Mouse (Mus musculus) MEL (cell line): ENCODE measurements around the gene Ift52. TPM values are rescaled to one million over a fixed set of nuclear protein-coding genes. Genes with fewer than 3 reads are reported as not detected.

Experiments
- DNase-seq: peaks from one replicate; pipeline ENCODE4 v3.0.0; 2011; ENCODE audit warnings: low read depth, low spot score
- H3K27ac ChIP-seq: 2 replicates; pipeline ENCODE4 v1.5.1; 2012; ENCODE audit warnings: low read depth, mild to moderate bottlenecking, control low read depth, low read length, moderate library complexity; ENCODE audit not compliant: control insufficient read depth
- H3K27me3 ChIP-seq, 2 experiments: fragments of 150-350 bp in 1 of 2; sonication (generic) in 1 of 2; 2 replicates each; pipeline ENCODE4 v1.6.1; 2012; ENCODE audit warnings: low read length in 2 of 2, mild to moderate bottlenecking in 2 of 2, improper control_type of control experiment in 1 of 2, moderate library complexity in 1 of 2; ENCODE audit not compliant: insufficient read depth in 2 of 2, control insufficient read depth in 1 of 2
- H3K36me3 ChIP-seq, 2 experiments: 2 replicates each; pipeline ENCODE4 v1.6.1; 2012 to 2014; ENCODE audit warnings: low read length in 2 of 2, improper control_type of control experiment in 1 of 2, inconsistent platforms in 1 of 2, mild to moderate bottlenecking in 1 of 2; ENCODE audit not compliant: insufficient read depth in 2 of 2, control insufficient read depth in 1 of 2
- H3K4me1 ChIP-seq, 2 experiments: fragments of 150-350 bp in 1 of 2; sonication (generic) in 1 of 2; 2 replicates each; pipeline ENCODE4 v1.6.1; 2012; ENCODE audit warnings: low read length in 2 of 2, improper control_type of control experiment in 1 of 2, mild to moderate bottlenecking in 1 of 2; ENCODE audit not compliant: insufficient read depth in 2 of 2, control insufficient read depth in 1 of 2
- H3K4me3 ChIP-seq, 2 experiments: fragments of 150-350 bp in 1 of 2; sonication (generic) in 1 of 2; 2 replicates each; pipeline ENCODE4 v1.5.1; 2012; ENCODE audit warnings: low read depth in 2 of 2, low read length in 2 of 2, mild to moderate bottlenecking in 2 of 2, moderate library complexity in 2 of 2, control low read depth in 1 of 2, improper control_type of control experiment in 1 of 2; ENCODE audit not compliant: control insufficient read depth in 1 of 2, insufficient read depth in 1 of 2
- H3K79me2 ChIP-seq: 2 replicates; pipeline ENCODE4 v1.6.1; 2012; ENCODE audit warnings: mild to moderate bottlenecking, low read length, moderate library complexity; ENCODE audit not compliant: control insufficient read depth, poor library complexity, insufficient read depth
- H3K9ac ChIP-seq: 2 replicates; pipeline ENCODE4 v1.6.1; 2012; ENCODE audit warnings: low read depth, mild to moderate bottlenecking, control low read depth, low read length, moderate library complexity; ENCODE audit not compliant: control insufficient read depth, poor library complexity, severe bottlenecking
- H3K9me3 ChIP-seq: fragments of 150-350 bp; sonication (generic); replicated peaks from 2 replicates; pipeline ENCODE4 v1.6.1; 2012; ENCODE audit warnings: mild to moderate bottlenecking, low read length, improper control_type of control experiment, moderate library complexity; ENCODE audit not compliant: insufficient read depth
- CTCF ChIP-seq, 3 experiments: IDR thresholded peaks in 2 of 3; conservative IDR thresholded peaks in 1 of 3; 2 replicates each; pipeline ENCODE4 v1.5.1; 2011 to 2012; ENCODE audit warnings: low read length in 3 of 3, low read depth in 2 of 3, mild to moderate bottlenecking in 2 of 3, improper control_type of control experiment in 1 of 3, inconsistent platforms in 1 of 3, mixed read lengths in 1 of 3, moderate library complexity in 1 of 3; ENCODE audit not compliant: control insufficient read depth in 1 of 3, insufficient read depth in 1 of 3, poor library complexity in 1 of 3, severe bottlenecking in 1 of 3
- E2F4 ChIP-seq: IDR thresholded peaks from 2 replicates; pipeline ENCODE4 v1.6.1; 2011; ENCODE audit warnings: low read depth, low read length, improper control_type of control experiment, borderline replicate concordance
- ELF1 ChIP-seq: IDR thresholded peaks from 2 replicates; pipeline ENCODE4 v1.6.1; 2014; ENCODE audit warnings: low read depth, mild to moderate bottlenecking, inconsistent platforms, low read length, improper control_type of control experiment, moderate library complexity
- EP300 ChIP-seq, 2 experiments: IDR thresholded peaks; 2 replicates each; pipeline ENCODE4 v1.6.1; 2011; ENCODE audit warnings: improper control_type of control experiment in 2 of 2, low read length in 2 of 2, low read depth in 1 of 2, mild to moderate bottlenecking in 1 of 2
- ETS1 ChIP-seq: IDR thresholded peaks from 2 replicates; pipeline ENCODE4 v1.6.1; 2012; ENCODE audit warnings: low read depth, mild to moderate bottlenecking, inconsistent platforms, low read length, improper control_type of control experiment, moderate library complexity
- GATA1 ChIP-seq: IDR thresholded peaks from 2 replicates; pipeline ENCODE4 v1.6.1; 2011; ENCODE audit warnings: low read depth, low read length, improper control_type of control experiment
- HCFC1 ChIP-seq: IDR thresholded peaks from 2 replicates; pipeline ENCODE4 v1.6.1; 2012; ENCODE audit warnings: low read depth, mild to moderate bottlenecking, inconsistent platforms, low read length, improper control_type of control experiment, moderate library complexity
- JUND ChIP-seq: IDR thresholded peaks from 2 replicates; pipeline ENCODE4 v1.6.1; 2011; ENCODE audit warnings: low read depth, mild to moderate bottlenecking, improper control_type of control experiment, low read length
- MAFK ChIP-seq: IDR thresholded peaks from 2 replicates; pipeline ENCODE4 v1.6.1; 2011; ENCODE audit warnings: low read depth, mild to moderate bottlenecking, low read length, improper control_type of control experiment, borderline replicate concordance
- MAZ ChIP-seq: IDR thresholded peaks from 2 replicates; pipeline ENCODE4 v1.6.1; 2012; ENCODE audit warnings: low read depth, mild to moderate bottlenecking, inconsistent platforms, low read length, improper control_type of control experiment
- MEF2A ChIP-seq: IDR thresholded peaks from 2 replicates; pipeline ENCODE4 v1.6.1; 2014; ENCODE audit warnings: low read depth, mild to moderate bottlenecking, inconsistent platforms, low read length, improper control_type of control experiment; ENCODE audit not compliant: poor library complexity, insufficient replicate concordance, severe bottlenecking; ENCODE audit errors: extremely low read depth
- MXI1 ChIP-seq: IDR thresholded peaks from 2 replicates; pipeline ENCODE4 v1.6.1; 2011; ENCODE audit warnings: mild to moderate bottlenecking, low read depth, low read length, improper control_type of control experiment
- NELFE ChIP-seq: IDR thresholded peaks from 2 replicates; pipeline ENCODE4 v1.6.1; 2011; ENCODE audit warnings: low read depth, low read length, improper control_type of control experiment
- NRF1 ChIP-seq: IDR thresholded peaks from 2 replicates; pipeline ENCODE4 v1.6.1; 2014; ENCODE audit warnings: low read depth, mild to moderate bottlenecking, inconsistent platforms, low read length, improper control_type of control experiment, moderate library complexity; ENCODE audit not compliant: poor library complexity, insufficient read depth, severe bottlenecking
- POLR2A ChIP-seq, 2 experiments: IDR thresholded peaks; 2 replicates each; pipeline ENCODE4 v1.6.1; 2011 to 2012; ENCODE audit warnings: low read length in 2 of 2, mild to moderate bottlenecking in 2 of 2, control low read depth in 1 of 2, improper control_type of control experiment in 1 of 2, low read depth in 1 of 2, moderate library complexity in 1 of 2; ENCODE audit not compliant: control insufficient read depth in 1 of 2, insufficient read depth in 1 of 2, poor library complexity in 1 of 2
- POLR2AphosphoS2 ChIP-seq: IDR thresholded peaks from 2 replicates; pipeline ENCODE4 v1.6.1; 2011; ENCODE audit warnings: low read length, improper control_type of control experiment
- POLR2AphosphoS5 ChIP-seq: IDR thresholded peaks from 2 replicates; pipeline ENCODE4 v1.6.1; 2012; ENCODE audit warnings: low read depth, borderline replicate concordance, mild to moderate bottlenecking, inconsistent platforms, low read length, moderate library complexity, mixed read lengths
- SMC3 ChIP-seq: IDR thresholded peaks from 2 replicates; pipeline ENCODE4 v1.6.1; 2011; ENCODE audit warnings: low read depth, low read length, improper control_type of control experiment
- TBP ChIP-seq: IDR thresholded peaks from 2 replicates; pipeline ENCODE4 v1.8.0; 2011; ENCODE audit warnings: low read depth, low read length, improper control_type of control experiment
- UBTF ChIP-seq: IDR thresholded peaks from 2 replicates; pipeline ENCODE4 v1.6.1; 2012; ENCODE audit warnings: low read depth, mild to moderate bottlenecking, inconsistent platforms, low read length, improper control_type of control experiment, moderate library complexity, borderline replicate concordance; ENCODE audit not compliant: insufficient read depth
- ZKSCAN1 ChIP-seq: IDR thresholded peaks from 2 replicates; pipeline ENCODE4 v1.6.1; 2012; ENCODE audit warnings: low read depth, mild to moderate bottlenecking, inconsistent platforms, low read length, improper control_type of control experiment, moderate library complexity
- polyA plus RNA-seq, 2 experiments: library from polyadenylated mRNA; stranded (reverse) in 1 of 2; unstranded in 1 of 2; fragments of >175 nt in 1 of 2; fragments of >200 nt in 1 of 2; gene quantifications; 2 replicates each; pipeline versions ENCODE4 v1.2.1 to v1.2.4; 2012; ENCODE audit warnings: low replicate concordance in 2 of 2, low read depth in 1 of 2; ENCODE audit not compliant: insufficient read length in 2 of 2, insufficient read depth in 1 of 2, missing spikeins in 1 of 2
- total RNA-seq: library from RNA; depleted of rRNA; stranded (reverse); fragments of 300-350 nt; gene quantifications from 2 replicates; pipeline ENCODE4 v1.2.3, GENCODE M21; 2012

The Ift52 gene
- total and polyA plus RNA-seq, 3 experiments: 10.9 to 32.7 TPM; not detected in 1

DNA sequence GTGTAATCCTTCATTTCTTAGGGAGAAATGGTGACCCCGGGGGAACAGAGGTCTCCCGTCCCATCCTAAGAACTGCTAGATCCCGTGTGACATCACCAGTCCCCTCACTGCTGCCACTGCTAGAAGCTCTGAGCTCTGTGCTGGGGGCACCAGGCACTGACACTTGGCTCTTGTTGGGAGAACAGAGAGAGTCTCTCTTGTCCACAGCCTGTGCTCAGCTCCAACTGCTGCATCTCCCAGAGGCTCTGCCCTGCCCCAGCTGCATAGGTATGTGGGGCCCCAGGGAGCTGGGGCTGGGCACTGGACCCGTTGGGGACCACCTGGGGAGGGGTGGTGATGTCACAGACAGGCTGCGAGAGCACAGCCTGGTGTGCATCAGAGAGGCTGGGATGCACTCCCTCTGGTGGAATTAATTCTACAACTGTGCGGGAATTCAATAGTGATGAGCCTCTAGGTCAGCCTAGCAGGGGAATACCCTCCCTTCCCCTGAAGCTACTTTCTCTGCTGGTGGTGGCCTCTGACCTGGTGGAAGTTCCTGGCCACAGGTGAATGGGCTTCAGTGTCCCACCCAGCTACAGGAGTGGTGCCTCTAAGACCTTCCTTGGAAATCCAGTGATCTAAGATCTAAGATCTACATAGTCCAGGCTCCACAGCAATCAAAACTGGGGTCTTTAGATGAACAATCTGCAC is 25.6 kb upstream of the Ift52 start:
- H3K36me3 ChIP-seq: no peaks in the 10 kb centered on the region
- TF ChIP-seq SMC3: no peak
- DNase-seq: no peak
- no peaks in the 10 kb centered on the region for H3K9me3 ChIP-seq
- no peaks in the 10 kb centered on the region for H3K4me1 ChIP-seq
- no peak overlapping the region for H3K9ac ChIP-seq
- peaks cover 0 to 2% of the 10 kb centered on the region in 2 experiments; a peak in 2 of 4 replicates for H3K27me3 ChIP-seq
- no peak overlapping the region for H3K27ac ChIP-seq
- no peaks in the 10 kb centered on the region for H3K79me2 ChIP-seq
- H3K4me3 ChIP-seq: no peak overlapping the region

DNA sequence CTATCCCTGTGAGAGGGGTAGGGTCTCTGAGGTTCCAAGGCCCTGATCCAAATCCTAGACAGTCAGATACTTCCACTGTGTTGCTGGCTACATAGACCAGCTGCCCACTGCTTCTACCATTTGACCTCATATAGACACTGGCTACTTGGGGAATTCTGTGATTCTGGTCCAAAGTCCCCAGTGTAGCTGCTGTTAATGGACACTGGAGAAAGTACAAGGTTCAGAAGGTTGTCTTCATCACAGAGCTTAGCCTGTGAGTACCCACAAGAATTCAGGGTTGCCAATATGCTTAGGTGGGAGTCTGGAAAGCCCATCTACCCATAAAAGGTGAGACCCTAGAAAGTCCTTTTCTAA is 25.1 kb upstream of the Ift52 start:
- no peak overlapping the region for H3K27ac ChIP-seq
- no peaks in the 10 kb centered on the region for H3K79me2 ChIP-seq
- H3K9ac ChIP-seq: no peak overlapping the region
- no peak for DNase-seq
- H3K4me3 ChIP-seq: no peak overlapping the region
- no peak for TF ChIP-seq E2F4
- no peak for TF ChIP-seq POLR2A (IDR thresholded peaks at IDR 0.05; ENCODE audit: control insufficient read depth in 1 of 2, insufficient read depth in 1 of 2, low read depth in 1 of 2, low read length in 2 of 2, poor library complexity in 1 of 2)
- no peak for TF ChIP-seq GATA1
- no peaks in the 10 kb centered on the region for H3K4me1 ChIP-seq
- peaks cover 0 to 2% of the 10 kb centered on the region in 2 experiments; a peak in 2 of 4 replicates for H3K27me3 ChIP-seq
- no peaks in the 10 kb centered on the region for H3K36me3 ChIP-seq
- H3K9me3 ChIP-seq: no peaks in the 10 kb centered on the region

DNA sequence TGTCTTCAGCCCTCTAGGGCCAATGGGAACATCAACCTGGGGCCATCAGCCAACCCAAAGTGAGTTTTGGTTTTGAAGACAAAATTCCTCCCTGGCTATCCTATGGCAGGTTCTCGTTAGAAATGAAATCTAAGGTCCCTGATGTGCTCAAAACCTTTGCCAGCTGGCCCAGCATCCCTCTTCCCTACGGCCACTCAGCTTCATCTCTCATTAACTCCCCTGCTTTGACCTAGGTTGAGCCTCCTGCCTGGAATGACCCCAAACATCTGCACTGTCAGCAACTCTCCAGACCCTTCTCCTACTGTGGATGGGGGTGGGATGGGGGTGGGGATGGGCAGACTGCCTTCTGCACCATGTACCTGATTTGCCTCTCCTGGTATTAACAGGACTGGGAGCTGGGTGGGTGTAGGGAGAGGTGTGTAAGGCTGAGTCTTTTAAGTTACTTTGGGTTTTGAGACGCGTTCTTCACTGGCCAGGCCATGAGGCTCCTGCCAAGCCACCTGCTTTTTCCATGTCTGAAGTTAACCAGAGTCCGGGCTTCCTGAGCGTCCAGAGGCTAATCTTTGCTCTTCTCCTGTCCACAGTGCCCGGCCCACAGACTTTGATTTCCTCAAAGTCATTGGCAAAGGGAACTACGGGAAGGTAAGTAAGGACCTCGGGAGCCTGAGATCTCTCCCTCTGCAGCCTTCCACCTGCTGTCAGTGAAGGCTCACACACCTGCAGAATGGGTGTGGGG is 23.1 kb upstream of the Ift52 start:
- Histone ChIP-seq H3K27me3 (peaks cover 0 to 2% of the 10 kb centered on the region in 2 experiments; a peak in 2 of 4 replicates), H3K4me1 (no peaks in the 10 kb centered on the region), H3K4me3 (no peak overlapping the region), H3K79me2 (no peaks in the 10 kb centered on the region), H3K36me3 (no peaks in the 10 kb centered on the region), H3K9ac (no peak overlapping the region), H3K9me3 (no peaks in the 10 kb centered on the region), H3K27ac (no peak overlapping the region)
- no peak for DNase-seq
- TF ChIP-seq HCFC1 (no peak), POLR2AphosphoS5 (no peak), TBP (no peak), NRF1 (no peak), ELF1 (no peak), UBTF (no peak), POLR2AphosphoS2 (no peak), JUND (no peak), E2F4 (no peak), ETS1 (no peak), NELFE (no peak), SMC3 (no peak), EP300 (IDR thresholded peaks at IDR 0.05; ENCODE audit: low read depth in 1 of 2, low read length in 2 of 2) (no peak), ZKSCAN1 (no peak), MAFK (no peak), MAZ (no peak), CTCF (IDR thresholded peaks at IDR 0.05 in 2 of 3, conservative IDR thresholded peaks at IDR 0.05 in 1 of 3; ENCODE audit: control insufficient read depth in 1 of 3, insufficient read depth in 1 of 3, low read depth in 2 of 3, low read length in 3 of 3, poor library complexity in 1 of 3, severe bottlenecking in 1 of 3) (no peak), MXI1 (no peak), MEF2A (no peak)
